Mouse (Mus musculus) MEL (cell line): Measurements from ENCODE around the gene Gtf2h5.

Experiments
- HCFC1 ChIP-seq: IDR thresholded peaks from 2 replicates; pipeline ENCODE4 v1.6.1; 2012; ENCODE audit warnings: low read depth, mild to moderate bottlenecking, inconsistent platforms, low read length, improper control_type of control experiment, moderate library complexity
- KAT2A ChIP-seq: conservative IDR thresholded peaks from 2 replicates; pipeline ENCODE4 v1.6.1; 2012; ENCODE audit warnings: low read depth, low read length, improper control_type of control experiment, inconsistent platforms

GRCm38 (mm10) chr17:6115085-6115484, 35.5 kb downstream of the Gtf2h5 start:
- TF ChIP-seq KAT2A (no peak), HCFC1 (no peak)
